Mouse (Mus musculus): ENCODE results near the gene Olfr1058. TPM values are rescaled to one million over a fixed set of nuclear protein-coding genes. Genes with fewer than 3 reads are reported as not detected.
"Not testable (repeated sequence)": the region's sequence is repeated elsewhere in the genome, so short reads cannot be mapped to it uniquely, and the experiment has no call there.

Olfr1058 gene
- polyA plus RNA-seq, 1 experiment, result not detected

DNA sequence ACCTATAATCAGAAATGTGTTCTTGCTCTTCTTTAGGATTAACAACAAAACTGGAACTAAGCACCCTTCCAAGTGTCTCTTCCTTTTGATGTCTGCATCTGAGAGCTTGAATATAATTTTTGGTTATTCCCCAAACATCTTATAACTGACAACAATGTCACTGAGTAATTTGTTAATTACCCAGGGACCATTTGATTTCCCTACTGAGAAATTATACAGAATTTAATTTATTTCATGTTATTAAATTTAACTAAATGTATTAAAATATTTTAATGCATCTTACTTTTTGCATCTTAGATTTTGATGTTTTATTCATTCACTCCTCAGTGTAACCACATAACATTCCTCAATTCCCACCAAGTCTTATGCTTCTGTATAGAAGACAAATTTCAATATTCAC lies 26.0 kb downstream of the Olfr1058 start, which contains the start of gene Olfr1056:
Gene Olfr1056, minus strand, starts transcription at position 101 of the 400 bp plus-strand sequence.
- Histone ChIP-seq H3K9me3 (replicated peaks; ENCODE audit: control insufficient read depth, insufficient read depth, low read length, poor library complexity, severe bottlenecking) (no peaks in the 10 kb centered on the region), H3K4me3 (ENCODE audit: low read depth, low read length) (no peak within 1 kb of the TSS), H3K9ac (ENCODE audit: low read depth, poor library complexity, severe bottlenecking) (no peak within 1 kb of the TSS), H3K4me1 (ENCODE audit: control insufficient read depth, insufficient read depth, low read length) (no peaks in the 10 kb centered on the region), H3K27ac (ENCODE audit: insufficient read depth, low read length) (no peak within 1 kb of the TSS), H3K27me3 (ENCODE audit: control insufficient read depth, insufficient read depth, low read length, poor library complexity, severe bottlenecking) (no peaks in the 10 kb centered on the region), H3K36me3 (ENCODE audit: control insufficient read depth, insufficient read depth, low read length, poor library complexity, severe bottlenecking) (no peaks in the 10 kb centered on the region)
- TF ChIP-seq EP300 (IDR thresholded peaks at IDR 0.05; ENCODE audit: insufficient read depth, low read depth, low read length) (no peak), POLR2A (IDR thresholded peaks at IDR 0.05; ENCODE audit: insufficient read depth, low read length) (no peak), CTCF (IDR thresholded peaks at IDR 0.05; ENCODE audit: low read depth, low read length) (no peak)

DNA sequence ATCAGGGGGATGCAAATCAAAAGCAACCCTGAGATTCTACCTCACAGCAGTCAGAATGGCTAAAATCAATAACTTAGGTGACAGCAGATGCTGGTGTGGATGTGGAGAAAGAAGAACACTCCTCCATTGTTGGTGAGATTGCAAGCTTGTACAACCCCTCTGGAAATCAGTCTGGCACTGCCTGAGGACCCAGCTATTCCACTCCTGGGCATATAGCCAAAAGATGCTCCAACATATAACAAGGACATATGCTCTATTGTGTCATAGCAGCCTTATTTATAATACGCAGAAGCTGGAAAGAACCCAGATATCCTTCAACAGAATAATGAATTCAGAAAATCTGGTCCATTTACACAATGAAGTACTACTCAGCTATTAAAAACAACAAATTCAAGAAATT lies 36.6 kb downstream of the Olfr1058 start:
- not testable (repeated sequence) for H3K27ac ChIP-seq (ENCODE audit: insufficient read depth, low read length); H3K4me1 ChIP-seq (ENCODE audit: control insufficient read depth, insufficient read depth, low read length); H3K27me3 ChIP-seq (ENCODE audit: control insufficient read depth, insufficient read depth, low read length, poor library complexity, severe bottlenecking); H3K4me3 ChIP-seq (ENCODE audit: low read depth, low read length); H3K9ac ChIP-seq (ENCODE audit: low read depth, poor library complexity, severe bottlenecking); H3K36me3 ChIP-seq (ENCODE audit: control insufficient read depth, insufficient read depth, low read length, poor library complexity, severe bottlenecking)
- peaks cover 14% of the 10 kb centered on the region for H3K9me3 ChIP-seq (replicated peaks; ENCODE audit: control insufficient read depth, insufficient read depth, low read length, poor library complexity, severe bottlenecking)

DNA sequence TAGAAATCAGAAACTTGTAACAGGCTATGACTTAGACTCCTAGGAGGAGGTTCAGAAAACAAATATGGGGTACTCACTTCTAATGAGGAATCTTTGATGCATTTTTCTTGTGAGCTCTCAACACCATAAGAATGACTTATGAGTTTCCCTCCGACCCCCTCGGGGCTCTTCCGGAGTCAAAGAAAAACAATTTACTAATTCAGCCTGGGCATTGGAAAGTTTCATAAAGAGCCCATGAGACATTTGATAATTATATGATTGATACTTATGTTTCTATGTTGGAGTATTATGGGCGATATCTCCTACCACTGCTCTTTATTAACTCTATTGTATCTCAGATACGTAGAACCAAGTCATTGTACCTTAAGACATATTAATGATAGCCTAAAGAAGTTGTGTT lies 38.2 kb downstream of the Olfr1058 start, which contains the start of gene Olfr1055:
Gene Olfr1055, minus strand, starts transcription at position 101 of the 400 bp plus-strand sequence.
- Histone ChIP-seq H3K27me3 (ENCODE audit: control insufficient read depth, insufficient read depth, low read length, poor library complexity, severe bottlenecking) (no peaks in the 10 kb centered on the region), H3K9me3 (replicated peaks; ENCODE audit: control insufficient read depth, insufficient read depth, low read length, poor library complexity, severe bottlenecking) (peaks cover 16% of the 10 kb centered on the region), H3K9ac (ENCODE audit: low read depth, poor library complexity, severe bottlenecking) (no peak within 1 kb of the TSS), H3K36me3 (ENCODE audit: control insufficient read depth, insufficient read depth, low read length, poor library complexity, severe bottlenecking) (no peaks in the 10 kb centered on the region), H3K27ac (ENCODE audit: insufficient read depth, low read length) (no peak within 1 kb of the TSS), H3K4me1 (ENCODE audit: control insufficient read depth, insufficient read depth, low read length) (no peaks in the 10 kb centered on the region), H3K4me3 (ENCODE audit: low read depth, low read length) (no peak within 1 kb of the TSS)
- TF ChIP-seq CTCF (IDR thresholded peaks at IDR 0.05; ENCODE audit: low read depth, low read length) (no peak), POLR2A (IDR thresholded peaks at IDR 0.05; ENCODE audit: insufficient read depth, low read length) (no peak), EP300 (IDR thresholded peaks at IDR 0.05; ENCODE audit: insufficient read depth, low read depth, low read length) (no peak)

DNA sequence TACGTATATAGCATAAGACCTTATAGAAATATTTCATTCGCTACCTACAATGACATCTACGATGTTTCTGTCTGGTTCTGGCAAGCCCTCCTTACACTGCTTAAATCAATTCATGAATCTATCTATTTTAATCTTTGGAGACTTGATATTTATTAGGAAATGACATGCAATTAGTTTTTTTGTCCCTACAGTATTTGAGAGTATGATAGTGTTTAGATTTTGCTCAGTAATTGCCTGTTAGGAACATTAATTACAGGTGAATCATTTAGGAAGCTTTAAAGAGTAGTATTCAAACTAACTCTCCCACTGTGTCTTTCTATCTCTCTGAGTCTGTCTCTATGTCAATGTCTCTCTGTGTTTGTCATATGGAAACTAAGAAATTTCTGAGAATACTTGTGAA lies 53.0 kb downstream of the Olfr1058 start, which contains the start of gene Olfr1054:
Gene Olfr1054, minus strand, starts transcription at position 101 of the 400 bp plus-strand sequence.
- Histone ChIP-seq H3K4me3 (ENCODE audit: low read depth, low read length) (no peak within 1 kb of the TSS), H3K27ac (ENCODE audit: insufficient read depth, low read length) (no peak within 1 kb of the TSS), H3K36me3 (ENCODE audit: control insufficient read depth, insufficient read depth, low read length, poor library complexity, severe bottlenecking) (no peaks in the 10 kb centered on the region), H3K9ac (ENCODE audit: low read depth, poor library complexity, severe bottlenecking) (no peak within 1 kb of the TSS), H3K27me3 (ENCODE audit: control insufficient read depth, insufficient read depth, low read length, poor library complexity, severe bottlenecking) (no peaks in the 10 kb centered on the region), H3K4me1 (ENCODE audit: control insufficient read depth, insufficient read depth, low read length) (no peaks in the 10 kb centered on the region), H3K9me3 (replicated peaks; ENCODE audit: control insufficient read depth, insufficient read depth, low read length, poor library complexity, severe bottlenecking) (no peaks in the 10 kb centered on the region)
- TF ChIP-seq CTCF (IDR thresholded peaks at IDR 0.05; ENCODE audit: low read depth, low read length) (no peak), EP300 (IDR thresholded peaks at IDR 0.05; ENCODE audit: insufficient read depth, low read depth, low read length) (no peak), POLR2A (IDR thresholded peaks at IDR 0.05; ENCODE audit: insufficient read depth, low read length) (no peak)

Other genes starting within 250 kb of the Olfr1058 start
- gene Olfr1040, start 241.8 kb downstream of the Olfr1058 start, polyA plus RNA-seq (2011; ENCODE audit: insufficient read depth, insufficient read length, low read depth, missing spikeins), result not detected in 2 replicates
- not detected in 2 replicates for gene Olfr1042, start 226.7 kb downstream of the Olfr1058 start, polyA plus RNA-seq (2011; ENCODE audit: insufficient read depth, insufficient read length, low read depth, missing spikeins)
- gene Olfr1043, start 221.0 kb downstream of the Olfr1058 start, polyA plus RNA-seq (2011; ENCODE audit: insufficient read depth, insufficient read length, low read depth, missing spikeins), result not detected in 2 replicates
- not detected in 2 replicates for gene Olfr1044, start 210.7 kb downstream of the Olfr1058 start, polyA plus RNA-seq (2011; ENCODE audit: insufficient read depth, insufficient read length, low read depth, missing spikeins)
- gene Olfr52, start 202.9 kb downstream of the Olfr1058 start, polyA plus RNA-seq (2011; ENCODE audit: insufficient read depth, insufficient read length, low read depth, missing spikeins), result not detected in 2 replicates
- not detected in 2 replicates for gene Olfr1045, start 185.6 kb downstream of the Olfr1058 start, polyA plus RNA-seq (2011; ENCODE audit: insufficient read depth, insufficient read length, low read depth, missing spikeins)
- gene Olfr1046, start 169.2 kb downstream of the Olfr1058 start, polyA plus RNA-seq (2011; ENCODE audit: insufficient read depth, insufficient read length, low read depth, missing spikeins), result not detected in 2 replicates
- gene Olfr1047, start 157.2 kb downstream of the Olfr1058 start, polyA plus RNA-seq (2011; ENCODE audit: insufficient read depth, insufficient read length, low read depth, missing spikeins), result not detected in 2 replicates
- gene Olfr1048, start 148.3 kb downstream of the Olfr1058 start, polyA plus RNA-seq (2011; ENCODE audit: insufficient read depth, insufficient read length, low read depth, missing spikeins), result not detected in 2 replicates
- gene Olfr1049, start 130.2 kb downstream of the Olfr1058 start, polyA plus RNA-seq (2011; ENCODE audit: insufficient read depth, insufficient read length, low read depth, missing spikeins), result not detected in 2 replicates
- gene Olfr1051, start 109.5 kb downstream of the Olfr1058 start, polyA plus RNA-seq (2011; ENCODE audit: insufficient read depth, insufficient read length, low read depth, missing spikeins), result not detected in 2 replicates
- not detected in 2 replicates for gene Olfr1052, start 96.1 kb downstream of the Olfr1058 start, polyA plus RNA-seq (2011; ENCODE audit: insufficient read depth, insufficient read length, low read depth, missing spikeins)
- not detected in 2 replicates for gene Olfr1053, start 73.3 kb downstream of the Olfr1058 start, polyA plus RNA-seq (2011; ENCODE audit: insufficient read depth, insufficient read length, low read depth, missing spikeins)
- gene Olfr1054, start 53.1 kb downstream of the Olfr1058 start, polyA plus RNA-seq (2011; ENCODE audit: insufficient read depth, insufficient read length, low read depth, missing spikeins), result not detected in 2 replicates
- gene Olfr1055, start 38.3 kb downstream of the Olfr1058 start, polyA plus RNA-seq (2011; ENCODE audit: insufficient read depth, insufficient read length, low read depth, missing spikeins), result not detected in 2 replicates
- gene Olfr1056, start 26.1 kb downstream of the Olfr1058 start, polyA plus RNA-seq (2011; ENCODE audit: insufficient read depth, insufficient read length, low read depth, missing spikeins), result not detected in 2 replicates
- not detected in 2 replicates for gene Olfr1057, start 10.2 kb downstream of the Olfr1058 start, polyA plus RNA-seq (2011; ENCODE audit: insufficient read depth, insufficient read length, low read depth, missing spikeins)
- not detected in 2 replicates for gene Olfr1061, start 25.5 kb upstream of the Olfr1058 start, polyA plus RNA-seq (2011; ENCODE audit: insufficient read depth, insufficient read length, low read depth, missing spikeins)
- not detected in 2 replicates for gene Olfr1062, start 38.2 kb upstream of the Olfr1058 start, polyA plus RNA-seq (2011; ENCODE audit: insufficient read depth, insufficient read length, low read depth, missing spikeins)
- gene Olfr1065, start 62.0 kb upstream of the Olfr1058 start, polyA plus RNA-seq (2011; ENCODE audit: insufficient read depth, insufficient read length, low read depth, missing spikeins), result not detected in 2 replicates
- gene Olfr1066, start 67.7 kb upstream of the Olfr1058 start, polyA plus RNA-seq (2011; ENCODE audit: insufficient read depth, insufficient read length, low read depth, missing spikeins), result not detected in 2 replicates
- not detected in 2 replicates for gene Olfr228, start 98.8 kb upstream of the Olfr1058 start, polyA plus RNA-seq (2011; ENCODE audit: insufficient read depth, insufficient read length, low read depth, missing spikeins)
- gene Olfr1076, start 119.9 kb upstream of the Olfr1058 start, polyA plus RNA-seq (2011; ENCODE audit: insufficient read depth, insufficient read length, low read depth, missing spikeins), result not detected in 2 replicates
- not detected in 2 replicates for gene Olfr1079, start 153.9 kb upstream of the Olfr1058 start, polyA plus RNA-seq (2011; ENCODE audit: insufficient read depth, insufficient read length, low read depth, missing spikeins)
- not detected in 2 replicates for gene Olfr1080, start 169.7 kb upstream of the Olfr1058 start, polyA plus RNA-seq (2011; ENCODE audit: insufficient read depth, insufficient read length, low read depth, missing spikeins)
- not detected in 2 replicates for gene Olfr1082, start 210.4 kb upstream of the Olfr1058 start, polyA plus RNA-seq (2011; ENCODE audit: insufficient read depth, insufficient read length, low read depth, missing spikeins)